Mouse (Mus musculus) ovary, postnatal 14 days (tissue): ENCODE data around the gene Dnlz.
"Not testable (repeated sequence)": the region's sequence is repeated elsewhere in the genome, so short reads cannot be mapped to it uniquely, and the experiment has no call there.

Experiments used
- DNase-seq: peaks from one replicate; pipeline ENCODE4 v3.0.0; 2022; ENCODE audit warnings: low spot score

Gene Dnlz

DNA sequence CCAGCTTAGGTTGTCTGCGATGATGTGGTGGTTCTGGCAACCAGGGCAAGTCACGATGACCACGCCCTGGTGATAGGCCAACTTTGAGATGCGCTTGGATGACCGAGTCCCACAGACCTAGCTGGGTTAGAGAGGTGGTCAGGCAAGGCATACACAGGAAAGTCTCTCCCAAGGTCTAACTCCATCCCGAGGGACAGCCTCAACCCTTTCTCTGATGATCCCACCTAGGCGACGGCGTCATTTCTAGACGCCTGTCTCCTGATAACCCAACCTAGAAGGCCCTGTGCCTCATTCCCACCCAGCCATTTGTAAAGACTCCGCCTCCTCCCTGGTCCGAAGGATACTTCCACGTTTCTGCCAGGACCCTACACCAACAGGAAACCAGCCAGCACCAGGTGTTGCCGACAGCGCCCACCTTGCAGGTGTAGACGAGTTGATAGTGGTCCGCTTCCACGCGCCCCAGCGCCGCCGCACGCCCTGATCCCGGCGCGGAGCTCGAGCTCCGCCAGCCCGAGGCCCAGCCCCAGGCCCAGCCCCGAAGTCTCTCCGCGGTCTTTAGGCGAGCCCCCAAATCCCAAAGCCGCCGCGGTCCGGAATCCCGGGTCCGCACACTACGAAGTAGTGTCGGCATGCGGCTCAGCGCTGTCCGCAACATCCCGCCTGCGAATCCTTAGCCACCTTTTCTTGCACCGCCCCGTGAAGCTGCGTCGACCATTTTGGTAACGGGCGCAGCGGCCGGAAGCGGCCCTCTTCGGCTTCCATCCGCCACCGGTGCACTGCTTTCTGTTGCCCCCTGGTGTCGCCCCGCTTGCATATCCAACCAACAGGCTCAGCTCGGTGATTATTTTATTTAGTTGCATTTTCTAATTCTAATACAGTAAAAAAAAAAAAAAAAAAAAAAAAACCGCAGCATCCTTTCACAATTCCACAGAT, at the start of gene Dnlz:
Dnlz (minus strand) TSS at position 753 of the 933 bp plus-strand sequence.
- peak; percentile 90 for DNase-seq

DNA sequence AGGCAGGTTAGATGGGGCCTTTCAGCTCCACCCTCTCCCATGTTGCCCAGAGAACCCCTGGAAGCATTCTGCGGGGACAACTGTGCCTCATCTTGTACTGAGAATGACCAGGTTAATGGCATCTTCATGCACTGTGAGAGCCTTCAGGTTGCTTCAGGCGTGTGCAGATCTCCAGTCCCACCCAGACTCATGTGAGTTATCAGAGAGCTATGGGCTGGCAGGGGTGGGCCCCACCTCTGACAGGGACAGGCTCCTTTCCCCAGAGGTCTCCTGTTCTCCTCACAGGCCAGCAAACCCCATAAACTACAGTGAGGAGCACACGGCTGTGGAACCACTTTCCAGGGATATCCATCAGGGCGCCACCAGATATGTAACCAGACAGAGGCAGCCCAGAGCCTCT, 49.1 kb upstream of the Dnlz start:
- DNase-seq: no peak

- DNase-seq: no peak
Observed at GRCm38 (mm10) chr2:26400296-26400695, 48.4 kb upstream of the Dnlz start.

DNA sequence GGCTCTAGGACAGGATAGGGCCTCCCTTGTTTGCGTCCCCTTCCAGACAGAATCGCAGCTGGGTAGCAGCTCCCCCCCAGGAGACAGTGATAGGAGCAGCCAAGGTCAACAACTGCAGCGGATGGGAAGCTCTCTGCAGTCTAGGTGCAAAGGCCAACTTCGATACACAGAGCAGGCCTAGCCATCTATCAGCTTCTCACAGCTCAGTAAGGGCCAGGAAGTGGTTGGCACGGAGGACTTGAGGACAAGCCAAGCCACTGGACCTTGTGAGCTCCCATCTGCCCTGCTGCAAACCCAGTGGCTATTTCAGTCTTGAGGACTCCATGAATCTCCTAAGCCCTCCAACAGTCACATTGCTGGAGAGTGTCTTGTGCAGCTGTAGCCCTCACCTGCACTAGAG, 47.7 kb upstream of the Dnlz start:
- no peak for DNase-seq

DNA sequence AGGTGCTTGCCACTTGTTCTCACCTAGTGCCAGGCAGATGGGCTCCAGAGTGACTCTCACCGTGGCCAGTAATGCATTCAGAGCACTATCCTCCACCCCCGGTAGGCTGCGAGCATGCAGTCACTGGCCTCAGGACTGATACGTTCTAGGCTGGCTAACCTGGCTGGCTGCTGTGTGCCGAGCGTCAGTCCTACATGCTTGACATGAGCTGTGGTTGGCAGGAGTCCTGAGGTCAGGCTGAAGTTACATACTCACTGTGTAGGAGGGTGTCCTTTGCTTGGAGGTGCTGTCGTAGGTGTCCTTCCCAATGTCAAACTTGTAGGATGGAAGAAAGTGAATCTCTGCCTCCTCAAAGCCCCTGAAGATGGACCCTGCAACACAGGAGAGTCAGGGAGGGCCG, 47.1 kb upstream of the Dnlz start:
- no peak for DNase-seq

DNA sequence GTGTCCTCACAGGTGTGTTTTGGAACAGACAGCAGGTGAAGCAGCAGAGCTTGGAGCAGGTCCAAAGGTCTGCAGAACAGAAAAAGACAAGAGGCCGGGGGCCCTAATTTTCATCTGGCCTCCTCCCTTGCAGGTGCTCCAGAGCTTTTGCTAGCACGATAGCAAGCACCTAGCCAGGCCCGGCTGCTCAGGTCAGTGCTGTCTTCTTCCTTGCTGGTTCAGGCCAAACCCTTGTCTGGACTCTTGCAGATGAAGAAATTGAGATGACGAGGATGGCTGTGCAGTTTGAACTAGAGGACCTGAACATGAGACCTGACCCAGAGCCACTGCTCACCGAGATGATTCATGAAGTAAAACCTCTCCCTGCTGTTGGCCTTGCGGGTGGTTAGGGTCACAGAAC, 39.7 kb upstream of the Dnlz start:
- DNase-seq: no peak

DNA sequence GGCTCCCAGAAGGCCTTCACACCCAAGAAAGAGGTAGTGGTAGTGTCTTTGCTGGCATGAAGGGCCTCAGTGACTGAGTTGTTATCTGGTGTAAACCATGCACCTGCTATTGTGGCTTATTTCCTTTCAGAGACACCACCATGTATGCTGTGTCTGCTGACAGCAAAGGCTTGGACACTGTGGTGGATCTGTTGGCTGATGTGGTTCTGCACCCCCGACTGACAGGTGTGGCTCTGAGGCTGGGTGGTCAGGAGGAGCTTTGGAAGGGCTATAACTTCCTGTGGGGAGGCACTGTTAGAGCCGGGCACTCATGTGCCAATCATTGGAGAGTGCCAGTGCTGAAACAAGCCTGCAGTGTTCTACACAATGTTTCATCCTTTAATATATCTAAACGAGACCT, 39.0 kb upstream of the Dnlz start:
- DNase-seq: no peak

- DNase-seq: peak; percentile 77
Observed at GRCm38 (mm10) chr2:26389154-26389690, 37.3 kb upstream of the Dnlz start, which contains the start of the genes Entr1 and Pmpca. TSS of gene Entr1 (minus strand) at chr2:26389316. TSS of gene Pmpca (plus strand) at chr2:26389339.

DNA sequence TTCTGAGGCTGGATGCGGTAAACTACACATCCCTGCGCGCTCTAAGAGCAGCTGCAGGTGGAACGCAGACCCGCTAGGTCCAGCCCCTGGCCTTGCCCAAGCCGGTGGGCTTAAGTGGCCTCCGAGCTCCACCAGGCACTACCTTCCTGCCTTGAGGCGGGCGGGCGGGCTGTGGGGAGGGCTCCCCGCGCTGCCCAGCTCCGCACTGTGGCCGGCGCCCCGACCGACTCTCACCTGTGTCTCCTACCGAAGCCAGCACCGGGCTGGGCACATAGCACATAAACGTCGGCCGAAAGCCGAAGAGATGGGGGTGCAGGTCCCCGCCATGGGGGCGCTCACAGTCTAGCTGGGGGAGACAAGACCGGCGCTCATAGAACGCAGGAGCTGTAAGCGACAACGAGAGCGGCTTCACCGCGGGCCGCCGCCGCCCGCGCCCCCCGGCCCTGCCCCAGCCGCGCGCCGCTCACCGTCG, 36.8 kb upstream of the Dnlz start:
- no peak for DNase-seq

DNA sequence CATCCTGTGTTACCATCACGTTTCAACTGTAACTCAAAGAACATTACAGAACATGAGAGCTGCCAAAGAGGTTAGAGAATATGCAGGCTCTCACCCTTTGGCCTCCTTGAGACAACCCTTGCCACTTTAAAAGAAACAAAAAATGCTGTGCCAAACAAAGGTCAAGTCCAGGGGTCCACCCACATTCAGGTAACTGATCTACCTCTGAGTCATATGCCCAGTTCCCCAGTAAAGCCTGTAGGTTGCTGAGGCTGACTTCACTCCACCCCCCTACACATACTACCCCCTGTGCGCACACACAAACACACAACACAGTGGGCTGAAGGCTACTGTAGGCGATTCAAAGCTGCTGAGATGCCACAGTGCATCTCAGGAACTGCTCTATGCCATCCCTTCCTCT, 35.8 kb upstream of the Dnlz start:
- no peak for DNase-seq

DNA sequence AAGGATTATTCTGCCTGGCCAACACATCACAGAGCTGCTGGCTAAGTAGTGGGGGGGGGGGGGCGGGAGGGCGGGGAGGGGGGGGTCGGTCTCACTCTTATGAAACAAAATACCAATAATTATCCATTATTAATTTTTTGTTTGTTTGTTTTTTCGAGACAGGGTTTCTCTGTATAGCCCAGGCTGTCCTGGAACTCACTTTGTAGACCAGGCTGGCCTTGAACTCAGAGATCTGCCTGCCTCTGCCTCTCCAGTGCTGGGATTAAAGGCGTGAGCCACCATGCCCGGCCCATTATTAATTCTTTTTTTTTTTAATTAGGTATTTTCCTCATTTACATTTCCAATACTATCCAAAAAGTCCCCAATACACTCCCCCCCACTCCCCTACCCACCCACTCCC, 29.0 kb upstream of the Dnlz start:
- not testable (repeated sequence) for DNase-seq

GRCm38 (mm10) chr2:26380131-26380771, 28.3 kb upstream of the Dnlz start, which contains the start of gene Snapc4:
TSS of gene Snapc4 (minus strand) at chr2:26380653.
- DNase-seq: peak; percentile 60

GRCm38 (mm10) chr2:26372396-26372795, 20.5 kb upstream of the Dnlz start:
- no peak for DNase-seq

DNA sequence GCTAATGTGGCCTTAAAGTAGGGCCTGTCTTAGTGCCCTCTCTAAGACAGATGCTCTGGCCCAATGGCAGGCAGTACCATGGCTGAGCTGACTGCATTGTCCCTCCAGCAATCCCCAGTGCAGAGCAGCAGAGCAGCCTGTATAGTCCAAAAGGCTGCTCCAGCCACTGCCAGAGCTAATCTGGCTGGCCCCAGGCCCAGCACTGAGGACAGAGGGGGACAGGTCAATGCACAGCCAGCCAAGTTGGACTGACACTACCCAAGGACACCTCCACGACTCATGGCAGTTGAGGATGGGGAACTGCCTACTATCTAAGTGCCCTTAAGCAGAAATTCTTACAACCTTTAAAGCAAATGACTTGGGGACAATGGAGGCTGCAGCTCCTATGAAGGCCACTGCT, 16.7 kb upstream of the Dnlz start:
- DNase-seq: no peak

DNA sequence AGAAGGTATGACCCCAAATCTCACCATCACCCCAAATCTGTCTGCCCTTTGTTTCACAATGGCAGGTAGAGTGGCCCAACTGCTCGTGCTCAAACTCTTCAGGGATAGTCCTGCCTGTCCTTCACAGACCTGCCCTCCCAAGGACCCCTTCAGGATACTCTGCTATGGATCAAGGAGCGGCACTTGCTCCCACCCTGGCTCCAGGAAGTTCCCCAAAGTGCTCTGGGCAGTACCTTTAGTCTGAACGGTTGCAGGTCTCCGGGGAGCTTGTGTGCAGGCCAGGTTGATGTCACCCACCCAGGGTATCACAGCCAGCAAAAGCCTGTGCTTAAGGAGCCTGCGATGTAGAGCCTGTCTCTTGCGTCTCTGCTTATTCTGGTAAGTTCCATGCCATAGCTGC, 16.0 kb upstream of the Dnlz start:
- no peak for DNase-seq

GRCm38 (mm10) chr2:26364738-26365465, 13.0 kb upstream of the Dnlz start:
- DNase-seq: peak; percentile 73

DNA sequence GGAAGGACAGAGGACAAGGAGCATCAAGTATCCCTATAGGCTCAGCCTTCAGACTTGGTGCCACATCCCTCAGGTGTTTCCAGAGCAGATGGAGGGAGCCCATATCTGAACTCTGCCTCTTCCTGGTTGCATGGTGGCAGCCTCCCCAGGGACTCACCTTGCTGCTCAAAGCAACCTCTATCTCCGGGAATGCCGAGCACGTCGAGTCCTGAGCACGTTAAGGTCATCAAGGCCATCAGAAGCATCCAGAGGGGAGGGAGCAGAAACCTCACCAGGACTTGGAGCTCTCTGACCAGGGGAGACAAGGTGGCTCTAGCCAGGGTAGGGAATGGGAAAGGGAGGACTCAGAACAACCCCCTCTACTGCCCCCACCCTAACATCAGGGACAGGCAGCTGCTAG, 11.6 kb upstream of the Dnlz start:
- DNase-seq: no peak

DNA sequence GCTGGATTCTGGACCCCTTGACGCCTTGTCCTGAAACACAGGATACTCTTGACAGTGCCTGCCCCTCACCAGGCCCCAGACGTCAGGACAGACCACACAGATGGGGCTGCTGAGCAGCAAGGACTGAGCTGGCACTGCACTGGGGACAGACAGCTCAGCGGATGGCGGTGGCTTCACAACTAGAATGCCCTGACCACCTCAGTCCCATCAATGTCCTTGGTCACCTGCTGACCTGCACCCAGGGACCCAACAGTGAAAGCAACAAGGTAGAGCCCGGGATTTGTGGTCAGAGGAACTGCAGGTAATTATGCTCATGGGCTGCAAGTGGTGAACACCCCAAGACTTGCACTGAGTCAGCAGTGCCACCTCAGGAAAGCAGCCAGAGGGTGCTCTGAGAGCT, 11.1 kb upstream of the Dnlz start:
- DNase-seq: no peak

DNA sequence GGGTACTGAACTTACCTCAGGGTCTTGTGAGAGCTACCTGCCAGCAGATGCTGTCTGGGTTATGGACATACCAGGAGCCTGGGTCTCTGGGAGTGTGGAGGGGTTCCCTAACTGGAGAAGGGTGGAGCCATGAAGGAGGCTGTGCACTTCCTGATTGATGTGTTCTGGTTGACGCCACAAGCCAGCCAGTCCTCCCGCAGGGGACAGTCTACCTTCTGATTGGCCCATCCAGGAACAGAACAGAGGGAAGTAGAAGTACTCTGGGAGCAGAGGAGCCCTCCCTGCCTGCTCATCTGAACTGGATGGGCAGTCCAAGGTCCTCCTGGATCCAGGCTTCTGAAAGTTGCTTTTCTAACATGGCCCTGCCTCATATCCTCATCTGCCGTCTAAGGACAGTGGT, 8.9 kb upstream of the Dnlz start, which contains the start of gene Card9:
Card9 (minus strand) TSS at position 147 of the 400 bp plus-strand sequence.
- no peak for DNase-seq

- DNase-seq: no peak
Observed at GRCm38 (mm10) chr2:26359983-26360382, 8.1 kb upstream of the Dnlz start.

DNA sequence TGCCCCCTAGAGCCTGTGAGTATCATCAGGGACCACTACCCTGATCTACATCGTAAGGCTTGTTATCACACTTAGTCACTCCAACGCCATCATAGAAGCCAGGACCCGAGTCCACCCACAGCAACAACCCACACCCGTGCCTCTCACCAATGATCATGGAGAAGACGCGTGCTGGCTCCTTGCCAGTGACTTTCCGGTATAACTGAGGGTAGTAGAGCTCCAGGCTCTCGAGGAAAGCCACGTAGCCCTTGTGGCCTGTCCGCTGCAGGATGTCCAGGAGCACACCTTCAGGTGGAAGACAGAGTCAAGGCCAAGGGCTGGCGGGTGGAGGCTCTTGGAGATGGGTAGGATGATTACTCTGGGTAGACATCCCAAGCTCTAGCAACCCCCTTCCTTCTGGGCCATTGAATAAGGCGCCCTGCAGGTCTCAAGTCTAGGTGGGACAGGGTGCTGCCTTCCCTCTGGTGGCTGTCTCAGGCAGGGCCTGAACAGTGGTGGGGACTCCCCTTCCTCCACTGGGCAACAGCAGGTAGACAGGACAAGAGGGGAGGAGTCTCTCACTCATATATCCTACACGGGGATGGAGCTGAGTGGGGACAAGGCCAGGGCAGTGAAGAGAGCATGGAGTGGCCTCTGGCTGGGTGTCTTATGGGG, 6.9 kb upstream of the Dnlz start:
- DNase-seq: no peak

GRCm38 (mm10) chr2:26357484-26357883, 5.6 kb upstream of the Dnlz start:
- no peak for DNase-seq
